Mouse (Mus musculus) bone marrow macrophage, adult 2 months (primary cell): Measurements from ENCODE around the gene Rbms3.

ENCODE experiments used
- CTCF ChIP-seq: IDR thresholded peaks from 2 replicates; pipeline ENCODE4 v1.5.1; 2012; ENCODE audit warnings: low read depth, mild to moderate bottlenecking, low read length, moderate library complexity
- POLR2A ChIP-seq: IDR thresholded peaks from 2 replicates; pipeline ENCODE4 v1.6.1; 2012; ENCODE audit warnings: mild to moderate bottlenecking, low read depth, low read length, borderline replicate concordance

GRCm38 (mm10) chr9:116829929-116830328, 799.8 kb downstream of the Rbms3 start:
- no peak for TF ChIP-seq POLR2A
- TF ChIP-seq CTCF = no peak
